Mouse (Mus musculus): ENCODE data around the gene Gm3453. TPM values are rescaled to one million over a fixed set of nuclear protein-coding genes. Genes with fewer than 3 reads are reported as not detected.

Gene Gm3453
- total RNA-seq (2023) = not detected in 2 replicates

GRCm38 (mm10) chr14:5979037-5979436 is at the start of gene Gm3453:
Gene Gm3453 (minus strand): TSS chr14:5979137.

GRCm38 (mm10) chr14:5961635-5962034 is 17.3 kb downstream of the Gm3453 start, which contains the start of gene Gm3248:
Gene Gm3248 (minus strand): TSS chr14:5961745.

Other genes with a start within 250 kb of the Gm3453 start
- not detected in 2 replicates for gene Gm3373, start 237.6 kb downstream of the Gm3453 start, total RNA-seq (2023)
- gene Gm3383, start 171.2 kb downstream of the Gm3453 start, total RNA-seq (2023) = not detected in 2 replicates
- gene Gm3424, start 148.8 kb downstream of the Gm3453 start, total RNA-seq (2023) = not detected in 2 replicates
- not detected in 2 replicates for gene Gm8237, start 98.8 kb downstream of the Gm3453 start, total RNA-seq (2023)
- not detected in 2 replicates for gene Gm3248, start 17.4 kb downstream of the Gm3453 start, total RNA-seq (2023)
- gene Gm6337, start 79.1 kb upstream of the Gm3453 start, total RNA-seq (2023) = not detected in 2 replicates
- not detected in 2 replicates for gene Gm8206, start 114.8 kb upstream of the Gm3453 start, total RNA-seq (2023)
- gene Gm3468, start 129.5 kb upstream of the Gm3453 start, total RNA-seq (2023) = not detected in 2 replicates
- not detected in 2 replicates for gene Gm3476, start 146.7 kb upstream of the Gm3453 start, total RNA-seq (2023)
- not detected in 2 replicates for gene Gm21560, start 240.2 kb upstream of the Gm3453 start, total RNA-seq (2023)

All from neutrophil, adult 65 days (primary cell).